In genomic region chr6:101464910-101465309, GRCm38 (mm10) we compare ENCODE assay signal across 23 mouse cellular contexts.
DNase-seq lines count a peak whose midpoint lies in the region; ATAC-seq and TF ChIP-seq lines count a peak whose summit lies in the region.
"Had no signal": no experiment of that assay in that cellular context is flagged by ENCODE, and none has a peak within 500 bp of the region (broad histone marks: within the 10 kb centered on the region; RNA-seq: fewer than 3 reads in every experiment).

No protein-coding gene starts in this region.

- H3K36me3 ChIP-seq in midbrain, embryonic 14.5 days (ENCODE audit: control insufficient read depth, insufficient read depth, low read length), result no peaks in the 10 kb centered on the region
- H3K36me3 ChIP-seq: embryonic facial prominence, embryonic 10.5 days; embryonic facial prominence, embryonic 12.5 days; forebrain, embryonic 15.5 days; G1E had no signal

- TF ChIP-seq POLR2A in cortical plate, adult 2 months (IDR thresholded peaks at IDR 0.05; ENCODE audit: extremely low read depth, insufficient read depth, low read length), result no peak

- H3K9me3 ChIP-seq in midbrain, embryonic 14.5 days (ENCODE audit: control insufficient read depth, low read length), result no peaks in the 10 kb centered on the region
- H3K9me3 ChIP-seq: embryonic facial prominence, embryonic 10.5 days; embryonic facial prominence, embryonic 12.5 days; forebrain, embryonic 13.5 days; forebrain, embryonic 15.5 days had no signal

- WGBS in midbrain, embryonic 14.5 days, result 88% methylated on average over 1 of the region's 1 CpGs

- DNase-seq in left cerebral cortex, adult 2 months (ENCODE audit: extremely low spot score in 1 of 2, low spot score in 2 of 2), result no peak
- no peak for DNase-seq in left cerebral cortex, adult 8-10 months (ENCODE audit: low spot score in 2 of 2)
- DNase-seq in Muller cell, postnatal 12 days (ENCODE audit: inconsistent ontology term), result peak; percentile 36
- no peak for DNase-seq in gastrocnemius, adult 8-10 months (ENCODE audit: low spot score in 2 of 2)
- no peak for DNase-seq in midbrain, embryonic 14.5 days
- DNase-seq: adrenal gland, adult 2 months; adrenal gland, postnatal 10 days; adrenal gland, postnatal 25 days; B cell, adult 2 months; cerebellum, adult 11-12 months; cerebellum, adult 2 months; cerebellum, adult 9-11 months; cerebellum, postnatal 14 days; cerebellum, postnatal 36 days; forebrain, postnatal 0 days had no signal

- no peak for ATAC-seq in midbrain, embryonic 14.5 days (ENCODE audit: low FRiP score, low TSS enrichment)
- ATAC-seq: CD4-positive, CD25-positive, alpha-beta regulatory T cell, adult 4 months; forebrain, embryonic 13.5 days; forebrain, embryonic 15.5 days; forebrain, postnatal 0 days had no signal

- no peaks in the 10 kb centered on the region for H3K4me1 ChIP-seq in cortical plate, adult 2 months (ENCODE audit: control insufficient read depth, insufficient read depth, low read length)
- no peaks in the 10 kb centered on the region for H3K4me1 ChIP-seq in midbrain, embryonic 14.5 days (ENCODE audit: control insufficient read depth, insufficient read depth, low read length)
- H3K4me1 ChIP-seq: embryonic facial prominence, embryonic 10.5 days; embryonic facial prominence, embryonic 12.5 days; forebrain, embryonic 13.5 days; forebrain, embryonic 15.5 days had no signal

- TF ChIP-seq CTCF in left cerebral cortex, adult 2 months (IDR thresholded peaks at IDR 0.05), result no peak
- no peak for TF ChIP-seq CTCF in cortical plate, adult 2 months (IDR thresholded peaks at IDR 0.05; ENCODE audit: extremely low read depth, insufficient read depth, low read length)

- intact Hi-C loops in left cerebral cortex, adult 2 months (cut with DNase I), result no loop called here

- H3K4me2 ChIP-seq in midbrain, embryonic 14.5 days (ENCODE audit: low read length), result no peak overlapping the region
- H3K4me2 ChIP-seq: embryonic facial prominence, embryonic 12.5 days; forebrain, embryonic 13.5 days; forebrain, embryonic 15.5 days had no signal

- no peak overlapping the region for H3K4me3 ChIP-seq in left cerebral cortex, adult 2 months
- no peak overlapping the region for H3K4me3 ChIP-seq in cortical plate, adult 2 months (ENCODE audit: insufficient read depth, low read length)
- no peak overlapping the region for H3K4me3 ChIP-seq in midbrain, embryonic 14.5 days (replicated peaks; ENCODE audit: low read depth, low read length)
- H3K4me3 ChIP-seq: embryonic facial prominence, embryonic 10.5 days; embryonic facial prominence, embryonic 12.5 days; forebrain, embryonic 13.5 days; forebrain, embryonic 15.5 days had no signal

- H3K9ac ChIP-seq in midbrain, embryonic 14.5 days (replicated peaks; ENCODE audit: low read length), result no peak overlapping the region
- H3K9ac ChIP-seq: embryonic facial prominence, embryonic 12.5 days; forebrain, embryonic 13.5 days; forebrain, embryonic 15.5 days; forebrain, postnatal 0 days had no signal

- no peaks in the 10 kb centered on the region for H3K27me3 ChIP-seq in midbrain, embryonic 14.5 days (ENCODE audit: control insufficient read depth, insufficient read depth, low read length)
- H3K27me3 ChIP-seq: CH12.LX; embryonic facial prominence, embryonic 12.5 days; forebrain, embryonic 13.5 days; forebrain, embryonic 15.5 days had no signal

- peak overlapping the region; percentile 25 for H3K27ac ChIP-seq in left cerebral cortex, adult 2 months
- peak overlapping the region; percentile 59 for H3K27ac ChIP-seq in cortical plate, adult 2 months (ENCODE audit: insufficient read depth, low read length)
- no peak overlapping the region for H3K27ac ChIP-seq in midbrain, embryonic 14.5 days (replicated peaks; ENCODE audit: low read depth, low read length)
- H3K27ac ChIP-seq: embryonic facial prominence, embryonic 10.5 days; embryonic facial prominence, embryonic 12.5 days; forebrain, embryonic 13.5 days; forebrain, embryonic 15.5 days had no signal
